Mouse (Mus musculus) frontal cortex, postnatal 25 days (tissue): Measurements from ENCODE around the gene Tgfbr3.
A peak's percentile ranks its signal among the peaks of the same experiment; 100 is the strongest.

Source experiments
- DNase-seq, 2 experiments: peaks; one replicate each; pipeline ENCODE4 v3.0.0; 2022; ENCODE audit warnings: low spot score in 2 of 2

The Tgfbr3 gene

DNA sequence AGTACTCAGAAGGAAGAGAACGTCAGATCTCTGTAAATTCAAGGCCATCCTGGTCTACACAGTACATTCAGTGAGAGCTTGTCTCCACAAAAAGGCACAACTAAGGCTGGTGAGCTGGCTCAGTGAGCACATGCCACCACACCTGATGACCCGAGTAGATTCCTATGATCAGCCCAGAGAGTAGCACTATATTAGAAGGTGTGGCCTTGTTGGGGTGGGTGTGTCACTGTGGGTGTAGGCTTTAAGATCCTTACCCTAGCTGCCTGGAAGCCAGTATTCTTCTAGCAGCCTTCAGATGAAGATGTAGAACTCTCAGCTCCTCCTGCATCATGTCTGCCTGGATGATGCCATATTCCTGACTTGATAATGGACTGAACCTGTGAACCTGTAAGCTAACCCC, 115.9 kb downstream of the Tgfbr3 start:
- no peak for DNase-seq

DNA sequence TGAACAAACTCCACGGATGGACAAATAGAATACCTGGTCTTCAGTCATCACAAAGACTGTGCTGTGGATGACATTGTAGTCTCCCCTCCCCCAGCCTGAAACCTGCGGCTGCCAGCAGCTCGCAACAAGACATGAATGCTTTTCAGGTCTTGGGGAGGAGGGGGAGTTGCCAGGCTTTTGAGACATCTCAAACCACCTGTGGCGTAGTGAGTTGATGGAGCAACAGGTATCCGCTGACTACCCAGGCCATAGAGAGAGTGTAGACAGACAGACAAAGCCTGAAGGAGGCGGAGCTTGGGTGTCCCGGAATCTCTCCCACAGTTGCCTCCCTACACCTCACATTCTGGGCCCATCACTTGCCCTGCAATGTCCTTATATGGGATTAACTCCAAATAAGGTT, 117.6 kb downstream of the Tgfbr3 start:
- no peak for DNase-seq

DNA sequence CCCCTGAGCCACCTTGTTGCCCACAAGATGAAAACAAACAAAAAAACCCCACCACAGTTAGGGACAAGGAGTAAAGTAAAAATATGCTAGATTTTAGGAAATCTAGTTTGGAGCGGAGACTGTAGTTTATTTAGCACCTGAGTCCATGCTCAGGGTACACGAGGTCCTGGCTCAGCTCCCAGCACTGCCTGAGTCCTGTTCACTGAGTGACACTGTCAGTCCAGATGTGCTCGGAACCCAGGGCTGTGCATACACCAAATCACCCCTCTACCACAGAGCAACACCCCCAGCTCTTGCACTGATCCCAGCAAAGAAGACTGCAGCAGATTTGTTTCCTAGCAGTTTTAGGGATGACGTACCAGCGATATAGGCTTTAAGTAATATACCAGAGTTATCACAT, 119.6 kb downstream of the Tgfbr3 start:
- no peak for DNase-seq

DNA sequence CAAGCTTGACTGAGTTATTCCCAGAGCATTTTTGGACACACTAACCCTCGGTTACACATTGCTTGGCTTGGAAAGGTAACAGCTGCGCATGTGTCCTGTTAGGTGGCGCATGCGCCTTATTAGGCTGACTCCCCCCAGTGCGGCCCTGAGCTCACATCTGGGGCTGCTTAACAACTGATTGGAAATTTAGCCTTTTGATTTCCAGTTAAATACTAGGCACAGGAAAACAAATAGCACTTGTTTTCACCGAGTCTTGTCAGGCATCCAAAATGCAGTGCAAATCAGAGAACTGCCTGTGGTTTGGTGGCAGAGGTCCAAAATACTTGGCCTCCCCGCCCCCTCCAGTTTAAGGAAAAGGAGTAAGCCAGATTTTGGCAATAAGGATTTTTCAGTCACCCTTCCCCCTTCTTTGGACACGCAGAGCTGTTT, 121.5 kb downstream of the Tgfbr3 start:
- DNase-seq: peak; percentile 22 to 38

DNA sequence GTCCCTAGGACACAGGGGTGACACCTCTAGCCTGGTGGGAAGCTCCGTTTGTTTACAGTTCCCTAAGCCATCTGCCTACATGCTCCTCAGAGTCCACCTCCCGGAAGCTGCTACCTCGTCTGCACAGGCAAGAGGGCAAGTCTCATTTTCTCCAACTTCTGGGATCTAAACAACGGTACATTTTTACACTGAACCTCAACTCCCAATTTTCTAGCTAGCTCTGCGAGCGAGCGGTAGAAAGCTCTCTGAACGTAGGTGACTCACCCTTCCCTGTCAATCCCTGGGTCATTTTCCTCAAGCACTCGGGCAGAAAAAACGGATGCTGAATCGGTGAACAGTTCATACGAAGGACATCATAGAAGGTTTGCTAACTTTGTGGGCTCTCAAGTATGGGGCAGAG, 122.1 kb downstream of the Tgfbr3 start:
- peak in 1 of 2 experiments; percentile 9 for DNase-seq

DNA sequence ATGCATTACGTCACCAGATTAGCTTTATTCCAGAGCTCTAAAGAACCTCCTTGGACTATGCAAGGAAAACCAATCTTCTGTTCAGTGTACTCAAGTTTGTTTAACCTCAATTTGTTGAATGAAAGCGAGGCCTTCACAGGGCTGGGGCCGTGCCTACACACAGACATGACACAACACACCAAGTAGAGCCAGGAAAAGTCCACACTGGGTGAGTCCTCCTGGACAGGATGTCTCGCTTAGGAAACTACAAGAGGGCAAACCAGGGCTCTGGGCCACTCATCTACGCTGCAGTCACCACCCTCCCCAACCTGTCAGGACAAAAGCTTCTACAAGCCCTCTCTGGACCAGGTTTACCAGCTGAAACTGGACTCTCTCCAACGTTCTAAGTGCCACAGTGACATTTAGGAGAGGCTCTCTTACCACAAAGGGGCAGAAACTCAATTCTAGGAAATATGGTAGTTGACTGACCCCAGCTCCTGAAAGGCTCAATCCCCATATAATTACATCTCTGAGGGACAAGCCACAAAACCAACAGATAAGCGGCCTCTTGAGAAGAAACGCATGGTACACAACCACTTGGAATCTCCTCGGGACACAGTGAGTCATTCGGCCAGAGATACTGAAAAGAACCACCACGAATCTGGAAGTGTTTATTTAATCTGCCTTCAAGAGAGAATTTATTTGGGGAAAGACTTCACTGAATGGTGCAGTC, 122.6 kb downstream of the Tgfbr3 start:
- no peak for DNase-seq

DNA sequence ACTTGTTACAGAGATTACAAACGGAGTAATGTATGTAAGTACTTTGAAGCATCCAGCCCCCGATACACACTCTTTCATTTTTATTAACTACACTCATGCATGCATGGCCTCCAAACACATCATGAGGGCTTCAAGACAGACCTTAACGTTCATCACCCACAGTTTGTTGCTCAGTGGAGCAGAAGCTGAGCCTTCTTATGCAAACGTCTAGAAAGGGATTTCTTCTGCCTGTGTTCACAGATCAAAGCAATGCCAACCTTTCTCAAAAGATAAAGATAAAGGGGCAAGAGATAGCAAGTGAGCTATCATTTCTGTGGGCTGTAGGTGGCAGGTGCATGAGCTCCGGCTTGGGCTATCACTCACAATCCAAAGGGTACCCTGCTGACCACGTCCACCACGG, 123.7 kb downstream of the Tgfbr3 start:
- DNase-seq: no peak

DNA sequence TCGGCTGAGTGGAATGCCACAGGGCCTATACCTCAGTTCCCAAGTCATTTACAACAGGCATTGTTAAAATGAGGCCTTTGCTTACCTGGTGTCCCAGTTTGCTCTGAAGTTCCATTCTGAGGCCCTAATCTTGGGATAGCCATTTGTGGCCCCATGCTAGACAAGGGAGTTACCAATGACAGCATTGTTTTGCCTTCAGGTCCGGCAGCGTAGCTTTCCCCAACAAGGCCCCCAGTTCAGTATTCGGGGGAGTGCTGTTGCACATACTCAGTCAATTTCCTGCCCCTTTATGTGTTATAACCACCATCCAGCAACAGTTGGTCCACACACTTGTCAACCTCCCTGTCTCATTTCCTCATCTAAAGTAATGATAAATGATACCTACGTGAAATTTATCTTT, 124.2 kb downstream of the Tgfbr3 start:
- no peak for DNase-seq

DNA sequence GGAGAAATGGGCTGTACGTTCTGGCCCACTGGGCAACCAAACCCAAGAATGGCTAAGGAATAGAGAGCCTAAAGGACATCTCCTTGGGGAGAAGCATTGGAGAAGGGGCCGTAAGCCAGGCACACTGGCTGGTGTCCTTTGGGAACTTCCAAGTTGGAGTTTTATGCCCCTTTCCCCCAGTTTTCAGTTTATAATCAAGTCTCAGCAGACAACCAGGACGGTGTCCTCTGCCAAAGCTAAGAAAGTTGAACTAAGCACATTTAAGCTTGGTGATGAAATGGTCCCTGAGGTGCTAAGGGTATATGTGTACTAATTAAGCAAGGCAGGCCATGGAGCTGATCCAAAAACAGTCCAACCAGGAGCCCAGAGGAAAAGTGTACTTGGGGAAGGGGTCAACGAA, 124.6 kb downstream of the Tgfbr3 start:
- DNase-seq: no peak

DNA sequence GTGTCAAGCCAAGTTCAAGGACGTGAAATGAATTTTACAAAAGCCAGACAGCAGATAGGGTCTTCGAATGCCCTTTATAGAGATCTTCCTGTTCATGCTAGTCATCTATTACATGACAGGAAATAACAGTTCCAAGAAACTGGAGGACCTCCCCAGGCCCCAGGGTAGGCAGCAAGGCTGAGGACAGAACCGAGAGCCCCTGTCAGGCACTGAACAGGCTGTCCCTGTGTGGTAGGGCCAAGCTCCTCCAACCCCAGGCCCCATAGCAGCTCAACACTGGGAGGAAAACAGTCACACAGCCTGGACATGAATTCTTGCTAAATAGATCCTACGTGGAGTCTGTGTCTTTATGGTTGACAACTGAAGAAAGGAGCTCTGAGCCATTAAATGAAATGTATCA, 125.3 kb downstream of the Tgfbr3 start:
- no peak for DNase-seq

DNA sequence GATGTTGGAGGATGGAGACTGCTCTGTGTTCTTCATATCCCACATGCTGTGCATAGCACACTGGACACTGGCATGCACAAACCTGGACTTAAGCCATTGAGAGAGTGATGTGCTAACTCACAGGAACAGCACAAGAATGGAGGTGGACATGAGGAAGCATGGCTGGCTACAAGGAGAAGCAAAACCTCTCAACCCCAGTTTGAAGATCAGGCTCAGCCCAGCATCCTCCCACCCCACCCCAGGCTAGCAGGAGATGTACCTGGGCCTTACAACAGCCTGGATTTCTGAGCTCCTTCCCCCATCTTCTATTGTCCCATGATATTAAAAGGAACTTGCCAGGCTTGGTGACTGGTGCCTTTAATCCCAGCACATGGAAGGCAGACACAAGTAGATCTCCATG, 126.1 kb downstream of the Tgfbr3 start:
- no peak for DNase-seq

DNA sequence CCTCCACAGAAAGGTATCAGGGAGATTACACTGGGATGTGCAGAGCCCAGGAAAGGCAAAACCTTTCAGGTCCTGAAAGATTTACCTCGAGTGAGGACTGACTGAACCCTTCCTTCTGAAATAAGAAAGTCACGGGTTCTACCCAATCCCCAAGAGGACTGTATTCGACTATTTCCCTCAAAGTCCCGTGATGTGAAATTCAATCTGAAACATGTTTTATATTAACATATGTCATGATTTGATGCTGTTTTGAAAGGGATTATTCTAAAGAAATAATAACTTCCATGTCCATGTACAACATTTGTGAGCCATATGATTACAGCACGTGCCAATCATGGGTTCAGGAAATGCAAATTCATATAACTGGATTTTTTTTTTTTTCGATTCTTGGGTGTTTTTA, 126.6 kb downstream of the Tgfbr3 start:
- DNase-seq: no peak

DNA sequence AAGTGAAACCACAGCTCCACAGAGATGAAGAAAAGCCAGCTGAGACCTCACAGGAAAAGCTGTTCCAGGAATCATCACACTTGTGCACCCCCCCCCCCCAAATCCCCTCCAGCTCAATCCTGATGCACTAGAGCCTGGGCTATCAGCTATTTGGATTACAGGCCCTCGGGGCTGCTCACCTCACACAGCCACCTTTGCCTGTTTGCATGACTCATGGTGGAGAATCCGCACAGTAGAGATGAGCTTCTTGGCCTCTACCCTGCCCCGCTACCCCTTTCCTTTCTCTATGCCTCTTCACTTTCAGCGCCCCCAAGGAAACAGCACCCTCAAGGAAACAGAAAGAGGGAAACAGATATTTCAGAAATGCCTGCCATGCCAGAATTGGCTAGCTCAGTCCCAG, 127.1 kb downstream of the Tgfbr3 start:
- no peak for DNase-seq

DNA sequence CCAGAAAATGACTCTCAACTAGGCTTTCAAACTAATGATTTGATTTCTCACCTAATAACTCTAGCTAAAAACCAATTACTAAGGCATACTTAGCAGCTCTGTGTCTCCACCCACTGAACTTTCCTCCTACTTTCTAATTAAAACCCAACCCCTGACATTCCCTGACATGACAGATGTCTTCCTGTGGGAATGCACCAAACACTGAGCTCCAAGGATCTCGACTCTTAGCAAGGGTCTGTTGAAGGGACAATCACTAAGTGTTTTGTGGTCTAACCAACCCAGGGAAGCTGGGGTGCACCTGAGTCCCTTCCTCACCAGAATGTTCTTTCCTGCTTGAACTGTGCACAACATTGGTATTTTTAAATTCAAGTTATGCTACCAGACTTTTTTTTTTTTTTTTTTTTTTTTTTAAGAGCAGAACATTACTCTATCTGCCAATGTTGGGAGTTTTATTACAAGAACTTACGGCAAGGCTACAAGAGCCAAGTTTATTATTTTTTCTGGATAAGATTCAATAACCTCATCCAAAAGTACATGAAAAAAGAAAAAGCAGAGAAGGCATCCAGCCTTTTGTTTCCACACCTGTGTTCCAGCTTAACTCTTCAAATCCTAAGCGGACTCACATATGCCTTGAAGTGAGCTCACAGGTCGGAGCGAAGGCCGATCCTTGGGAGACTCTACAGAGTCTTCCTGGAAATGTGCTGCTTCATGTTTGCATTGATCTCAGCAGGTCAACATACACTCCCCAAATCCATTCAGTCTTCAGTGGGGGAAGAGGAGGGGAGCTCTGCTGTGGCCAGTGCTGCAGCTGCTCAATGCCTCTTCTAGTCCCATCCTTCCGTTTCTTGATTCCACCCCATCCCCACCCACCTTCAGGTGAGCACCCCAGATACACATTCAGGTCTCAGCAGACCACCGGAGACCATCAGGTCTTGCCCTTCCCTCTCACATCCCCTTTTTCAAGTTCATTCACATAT, 129.2 kb downstream of the Tgfbr3 start:
- no peak for DNase-seq

DNA sequence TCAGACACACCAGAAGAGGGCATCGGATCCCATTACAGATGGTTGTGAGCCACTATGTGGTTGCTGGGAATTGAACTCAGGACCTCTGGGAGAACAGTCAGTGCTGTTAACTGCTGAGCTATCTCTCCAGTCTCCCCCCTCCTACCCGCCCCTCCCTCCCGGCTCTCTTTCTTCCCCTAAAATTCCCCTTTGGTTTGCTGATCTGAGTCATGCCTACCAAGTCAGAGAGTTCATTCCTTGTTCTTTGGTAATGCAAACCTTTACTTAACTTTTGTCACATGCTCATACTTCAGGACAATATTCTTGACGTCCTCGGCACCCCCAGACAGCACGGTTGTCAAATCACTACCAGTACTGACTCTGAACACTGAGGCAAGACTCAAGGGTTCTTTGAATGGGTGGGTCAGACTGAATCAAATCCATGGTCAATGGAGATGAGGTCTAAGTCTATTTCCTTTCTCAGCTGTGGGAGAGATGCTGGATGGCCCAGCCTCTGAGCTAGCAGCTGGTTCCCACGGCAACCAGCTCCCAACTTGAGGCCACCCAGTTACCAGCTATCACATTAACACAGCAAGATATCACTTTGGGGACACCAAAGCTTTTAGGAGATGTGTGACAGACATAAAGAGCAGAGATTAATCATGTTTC, 130.8 kb downstream of the Tgfbr3 start:
- no peak for DNase-seq

DNA sequence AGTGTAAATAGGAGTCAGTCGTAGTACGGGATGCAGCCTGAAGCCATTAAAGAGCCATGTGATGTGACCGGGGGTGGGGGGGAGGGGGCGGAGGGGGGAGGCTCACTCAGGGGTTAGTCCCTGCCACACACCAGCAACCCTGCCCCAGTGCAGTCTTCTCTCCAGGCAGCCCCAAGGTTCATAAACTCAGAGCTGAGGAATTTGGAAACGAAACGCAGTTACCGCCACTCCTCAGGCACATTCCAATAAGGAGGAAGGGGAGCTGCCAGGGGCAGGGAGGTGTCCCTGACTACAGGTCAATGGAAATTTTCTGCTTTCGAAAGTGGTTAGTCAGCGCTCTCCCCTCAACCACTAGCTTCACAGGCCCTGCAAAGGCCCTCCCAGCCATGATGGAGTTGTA, 132.0 kb downstream of the Tgfbr3 start:
- DNase-seq: no peak

DNA sequence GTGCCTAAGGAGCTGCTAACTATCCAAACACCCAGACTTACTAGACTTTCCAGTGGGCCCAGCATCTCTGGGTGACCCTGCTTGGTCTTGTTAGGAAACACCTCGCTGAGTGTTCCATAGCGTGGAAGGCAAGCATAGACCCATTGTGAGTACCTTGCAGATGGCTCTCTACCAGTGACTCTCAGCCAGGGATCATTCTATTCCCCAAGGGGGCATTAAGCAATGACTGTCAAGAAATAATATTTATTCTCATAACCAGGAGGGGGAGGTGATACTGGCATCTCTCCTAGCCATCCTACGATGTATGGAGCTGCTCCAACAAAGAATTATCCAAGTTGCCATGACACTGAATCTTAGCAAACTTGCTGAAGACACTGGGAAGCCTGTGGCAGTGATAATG, 133.3 kb downstream of the Tgfbr3 start:
- DNase-seq: no peak

DNA sequence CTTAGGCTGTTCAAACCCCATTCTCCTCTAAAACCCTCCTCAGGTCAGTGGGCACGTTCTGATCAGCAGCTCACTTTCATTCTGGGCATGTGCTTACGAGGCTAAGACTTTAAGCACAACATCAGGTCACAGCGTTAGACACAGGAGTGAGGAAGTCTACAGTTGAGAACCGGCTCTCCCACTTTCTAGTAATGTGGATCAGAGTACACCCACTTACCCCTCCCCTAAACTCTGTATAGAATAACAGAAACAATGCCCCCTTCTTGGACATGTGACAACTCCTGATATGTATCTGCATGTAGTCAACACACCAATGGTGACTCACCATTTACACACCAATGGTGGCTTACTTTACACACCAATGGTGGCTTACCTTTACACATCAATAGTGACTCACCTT, 136.4 kb downstream of the Tgfbr3 start:
- DNase-seq: no peak

DNA sequence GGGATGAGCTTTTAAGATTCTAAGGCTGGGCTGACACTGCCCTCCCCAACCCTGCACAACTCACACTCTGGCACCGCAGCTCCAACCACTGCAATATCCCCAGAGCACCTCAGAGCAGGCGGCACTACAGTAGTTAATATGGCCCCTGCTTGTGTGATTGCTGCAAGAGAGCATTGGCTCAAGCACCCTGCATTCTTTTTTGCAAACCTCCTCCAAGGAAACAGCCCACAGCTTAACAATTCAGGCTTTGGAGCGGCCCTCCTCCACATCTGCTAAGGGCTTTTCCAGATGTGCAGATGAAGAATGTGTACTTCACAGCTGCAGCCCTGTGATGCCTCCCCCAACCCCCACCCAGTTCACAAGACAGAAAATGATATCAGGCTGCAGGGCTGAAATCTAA, 138.1 kb downstream of the Tgfbr3 start:
- DNase-seq: no peak

DNA sequence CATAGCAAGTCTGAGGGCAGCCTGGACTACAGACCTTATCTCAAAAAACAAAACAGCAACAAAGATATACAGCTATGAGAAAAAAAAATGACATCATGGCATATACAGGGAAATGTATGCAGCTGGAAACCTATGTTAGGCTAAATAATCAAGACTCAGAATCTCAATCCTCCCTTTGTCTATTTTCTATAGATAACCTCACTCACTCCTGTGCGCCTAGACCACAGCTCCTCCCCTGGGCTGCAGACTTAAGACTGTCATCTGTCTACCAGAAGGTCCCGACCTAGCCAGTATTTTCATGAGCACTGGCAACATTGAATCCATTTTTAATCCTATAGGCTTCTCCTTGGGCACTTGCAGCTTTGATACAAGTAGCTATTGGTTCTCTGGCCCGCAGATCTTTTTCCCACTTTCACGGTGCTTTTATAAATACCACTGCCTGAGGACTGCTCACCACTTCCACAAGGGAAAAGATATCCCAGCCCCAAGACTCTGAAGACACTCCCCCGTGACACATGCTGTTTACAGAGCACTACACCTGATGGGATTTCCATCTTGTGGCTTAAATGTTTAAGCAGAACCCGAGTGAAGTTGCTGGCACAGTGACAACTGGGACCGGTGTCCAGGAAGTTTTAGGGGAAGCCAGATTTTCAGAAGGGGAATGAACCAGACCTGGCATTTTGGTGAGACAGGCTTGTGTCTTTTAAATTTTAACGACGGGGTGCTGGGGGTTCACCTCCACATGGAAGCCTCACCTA, 138.7 kb downstream of the Tgfbr3 start:
- no peak for DNase-seq

DNA sequence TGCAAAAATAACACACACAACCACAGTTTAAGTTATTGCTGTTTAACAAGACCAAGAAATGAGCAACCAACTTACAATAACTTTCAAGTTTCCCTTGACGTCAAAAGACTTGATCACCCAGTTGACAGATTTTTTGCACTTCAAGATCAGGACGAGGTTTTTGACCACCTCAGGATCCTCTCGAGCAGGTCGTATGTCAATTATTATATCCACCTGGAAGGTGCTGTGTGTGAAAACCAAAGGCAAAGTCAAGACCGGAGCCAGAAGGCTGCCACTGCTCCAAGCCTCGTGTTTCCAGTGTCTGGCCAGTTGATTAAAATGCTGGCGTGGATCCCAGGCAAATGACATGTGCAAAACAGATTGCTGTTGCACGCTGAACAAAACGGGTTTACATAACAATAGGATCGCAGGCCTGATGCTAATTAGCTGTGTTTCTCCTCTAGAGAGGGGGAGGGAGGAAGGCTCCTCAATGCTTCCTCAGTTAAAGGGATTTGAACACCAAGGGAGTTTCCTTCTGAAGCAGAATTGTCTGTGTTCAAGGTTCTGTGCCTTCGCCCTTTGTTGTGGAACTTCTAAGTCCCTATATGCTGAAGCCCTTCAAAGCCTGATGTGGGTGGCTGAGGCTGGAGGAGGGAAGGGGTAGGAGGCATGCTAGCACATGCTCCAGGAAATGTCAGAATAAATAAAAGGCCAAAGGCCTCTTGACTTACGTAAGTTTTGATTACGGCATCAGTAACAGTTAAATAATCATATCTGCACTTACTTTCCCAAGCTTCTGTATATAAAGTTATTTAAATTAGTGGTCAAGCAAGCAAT, 141.3 kb downstream of the Tgfbr3 start:
- peak in 1 of 2 experiments; percentile 23 for DNase-seq
